Mouse (Mus musculus) hindbrain, embryonic 10.5 days (tissue): ENCODE data around the gene Cradd. TPM values are rescaled to one million over a fixed set of nuclear protein-coding genes. Genes with fewer than 3 reads are reported as not detected.

ENCODE experiments used
- DNase-seq: peaks from one replicate; pipeline ENCODE4 v3.0.0-alpha.2; 2017; ENCODE audit warnings: low spot score
- H3K27ac ChIP-seq: fragments of 300-500 bp; sonication (generic); 2 replicates; pipeline ENCODE4 v1.5.1; 2016; ENCODE audit warnings: mild to moderate bottlenecking, moderate library complexity
- H3K27me3 ChIP-seq: fragments of 300-500 bp; sonication (generic); 2 replicates; pipeline ENCODE4 v1.6.1; 2016; ENCODE audit warnings: mild to moderate bottlenecking; ENCODE audit not compliant: poor library complexity, insufficient read depth, severe bottlenecking
- H3K36me3 ChIP-seq: fragments of 300-500 bp; sonication (generic); 2 replicates; pipeline ENCODE4 v1.6.1; 2016; ENCODE audit warnings: mild to moderate bottlenecking, moderate library complexity
- H3K4me1 ChIP-seq: fragments of 300-500 bp; sonication (generic); replicated peaks from 2 replicates; pipeline ENCODE4 v1.6.1; 2016; ENCODE audit warnings: mild to moderate bottlenecking
- H3K4me3 ChIP-seq: fragments of 300-500 bp; sonication (generic); 2 replicates; pipeline ENCODE4 v1.5.1; 2016; ENCODE audit warnings: mild to moderate bottlenecking, moderate library complexity
- H3K9me3 ChIP-seq: fragments of 300-500 bp; sonication (generic); 2 replicates; pipeline ENCODE4 v1.6.1; 2016; ENCODE audit warnings: mild to moderate bottlenecking, moderate library complexity
- WGBS: fragments of 180-500 bp; shearing (Covaris S2); methylation state at CpG from one replicate; pipeline ENCODE4 v1.1.7; 2016; 5-methylcytosine and 5-hydroxymethylcytosine counted together
- polyA plus RNA-seq: library from polyadenylated mRNA; unstranded; fragments of >200 nt; fragmentation: Nextera tagmentation; extraction: Ambion mirVana; gene quantifications from 2 replicates; pipeline ENCODE4 v1.2.1, GENCODE M21; 2016

Cradd gene
- polyA plus RNA-seq, 1 experiment from 2014 or later = 13.3 TPM

DNA sequence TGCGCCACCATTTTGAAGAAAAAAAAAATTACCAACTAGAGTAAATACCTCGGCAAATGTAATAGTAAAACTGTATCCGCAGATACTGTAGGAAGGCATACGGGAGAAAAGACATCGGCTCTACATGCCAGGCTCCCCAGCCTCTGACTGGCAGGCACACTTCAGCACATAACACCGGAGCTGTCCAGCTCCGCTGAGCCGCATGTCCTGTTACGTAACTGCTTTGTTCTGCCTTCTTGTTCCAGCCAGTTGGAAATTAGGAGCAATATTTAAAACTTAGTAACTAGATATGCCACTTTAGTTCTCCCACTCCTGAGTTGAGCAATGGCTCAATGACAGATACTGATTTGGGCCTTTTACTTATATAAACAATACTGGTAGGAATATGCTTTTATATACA is 48.4 kb downstream of the Cradd start:
- peaks cover 3% of the 10 kb centered on the region; the same call in 1 of the 2 replicates for H3K9me3 ChIP-seq
- H3K4me3 ChIP-seq = no peak overlapping the region
- no peak for DNase-seq
- no peaks in the 10 kb centered on the region for H3K4me1 ChIP-seq
- H3K27ac ChIP-seq = no peak overlapping the region
- H3K36me3 ChIP-seq = 0 out of 2 replicates have a peak, but pooled peaks cover 4% of the 10 kb centered on the region
- WGBS = 89% methylated on average over 9 of the region's 9 CpGs
- H3K27me3 ChIP-seq = no peaks in the 10 kb centered on the region

DNA sequence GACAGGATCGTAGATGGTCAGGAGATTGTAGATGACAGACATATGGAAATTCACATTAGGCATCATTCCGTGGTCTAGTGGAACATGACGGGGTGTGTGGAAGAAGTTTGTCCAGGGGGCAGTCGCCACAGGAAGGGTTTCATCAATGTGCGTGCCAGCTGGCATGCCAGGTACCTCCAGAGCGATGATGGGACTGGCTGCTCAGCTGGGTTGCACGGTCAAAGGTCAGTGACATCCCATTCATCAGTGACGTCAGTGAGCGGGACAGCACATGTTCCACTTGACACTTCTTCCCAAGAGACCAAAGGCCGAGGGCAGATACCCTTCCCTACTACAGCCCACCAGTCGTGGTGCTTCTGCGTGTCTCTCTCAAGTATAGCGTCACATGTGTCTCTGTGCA is 50.7 kb downstream of the Cradd start:
- no peak for DNase-seq
- H3K27ac ChIP-seq = no peak overlapping the region
- H3K27me3 ChIP-seq = no peaks in the 10 kb centered on the region
- peaks cover 3% of the 10 kb centered on the region; the same call in 1 of the 2 replicates for H3K9me3 ChIP-seq
- no peaks in the 10 kb centered on the region for H3K4me1 ChIP-seq
- WGBS = 82% methylated on average over 13 of the region's 13 CpGs
- no peak overlapping the region for H3K4me3 ChIP-seq
- H3K36me3 ChIP-seq = 0 out of 2 replicates have a peak, but pooled peaks cover 4% of the 10 kb centered on the region

DNA sequence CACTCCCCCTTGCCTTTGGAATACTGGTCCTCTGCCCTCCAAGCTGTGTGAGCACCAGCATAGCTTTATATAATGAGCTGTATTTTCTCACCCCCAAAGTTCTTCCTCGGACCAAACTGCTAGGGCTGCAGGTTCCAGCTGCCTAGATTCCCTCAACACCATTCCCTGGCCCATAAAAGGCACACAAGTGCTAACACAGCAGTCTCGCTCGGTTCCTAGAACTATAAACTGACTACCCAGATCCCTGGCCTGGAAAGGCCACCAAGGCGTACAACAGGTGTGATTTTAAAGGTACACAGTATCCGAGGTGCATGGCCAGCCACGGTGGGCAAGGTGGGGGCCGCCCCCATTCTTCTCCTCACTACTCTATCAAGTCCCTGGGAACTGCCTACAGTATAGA is 54.8 kb downstream of the Cradd start:
- 0 out of 2 replicates have a peak, but pooled peaks cover 4% of the 10 kb centered on the region for H3K36me3 ChIP-seq
- no peak for DNase-seq
- 88% methylated on average over 7 of the region's 7 CpGs for WGBS

DNA sequence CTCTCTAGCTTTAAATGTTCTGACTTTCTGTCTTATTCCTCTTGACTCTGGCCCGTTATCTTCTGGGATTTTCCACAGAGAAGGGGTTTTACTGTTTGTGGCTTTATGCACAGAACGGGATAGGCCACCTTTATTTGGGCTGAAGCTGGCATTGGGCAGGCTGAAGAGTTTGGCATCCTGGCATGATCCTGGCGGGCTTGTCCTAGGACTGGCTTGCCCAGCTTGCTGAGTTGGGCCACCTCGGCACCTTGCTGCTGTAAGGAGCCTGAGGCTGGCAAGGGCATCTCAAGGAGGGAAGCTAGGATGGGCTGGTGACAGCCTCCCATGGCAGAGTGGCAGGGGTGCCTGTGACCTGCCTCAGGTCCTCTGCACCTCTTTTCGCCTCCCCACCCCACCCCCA is 55.6 kb downstream of the Cradd start:
- H3K4me1 ChIP-seq = peaks cover 40% of the 10 kb centered on the region
- 85% methylated on average over 5 of the region's 5 CpGs for WGBS
- peaks cover 3% of the 10 kb centered on the region; the same call in 1 of the 2 replicates for H3K9me3 ChIP-seq
- H3K27me3 ChIP-seq = peaks cover 27% of the 10 kb centered on the region
- 0 out of 2 replicates have a peak, but pooled peaks cover 4% of the 10 kb centered on the region for H3K36me3 ChIP-seq
- H3K4me3 ChIP-seq = no peak overlapping the region
- DNase-seq = no peak
- H3K27ac ChIP-seq = no peak overlapping the region

More for the DNA sequence above, 54.8 kb downstream of the Cradd start:
- Histone ChIP-seq H3K4me3 (no peak overlapping the region), H3K4me1 (peaks cover 37% of the 10 kb centered on the region), H3K27ac (no peak overlapping the region), H3K27me3 (peaks cover 19% of the 10 kb centered on the region), H3K9me3 (peaks cover 3% of the 10 kb centered on the region; the same call in 1 of the 2 replicates)

DNA sequence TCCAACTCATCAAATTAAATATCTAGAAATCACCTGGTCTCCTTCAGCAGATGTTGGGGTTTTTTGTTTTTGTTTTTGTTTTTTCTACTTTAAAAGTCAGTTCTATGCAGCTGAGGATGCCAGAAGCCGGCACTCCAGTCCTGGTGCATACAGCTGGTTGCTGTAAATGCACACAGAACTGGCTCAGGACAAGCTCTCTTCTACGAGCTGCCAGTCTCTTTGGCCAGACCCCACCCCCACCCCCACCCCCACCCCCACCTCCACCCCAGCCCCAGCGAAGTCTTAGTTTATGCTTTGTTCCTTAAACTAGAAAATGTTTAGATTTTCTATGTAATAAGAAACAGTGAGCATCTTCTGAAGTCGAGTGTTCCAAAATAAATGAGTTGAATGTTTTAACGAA is 57.0 kb downstream of the Cradd start:
- WGBS = 32% methylated on average over 5 of the region's 5 CpGs

DNA sequence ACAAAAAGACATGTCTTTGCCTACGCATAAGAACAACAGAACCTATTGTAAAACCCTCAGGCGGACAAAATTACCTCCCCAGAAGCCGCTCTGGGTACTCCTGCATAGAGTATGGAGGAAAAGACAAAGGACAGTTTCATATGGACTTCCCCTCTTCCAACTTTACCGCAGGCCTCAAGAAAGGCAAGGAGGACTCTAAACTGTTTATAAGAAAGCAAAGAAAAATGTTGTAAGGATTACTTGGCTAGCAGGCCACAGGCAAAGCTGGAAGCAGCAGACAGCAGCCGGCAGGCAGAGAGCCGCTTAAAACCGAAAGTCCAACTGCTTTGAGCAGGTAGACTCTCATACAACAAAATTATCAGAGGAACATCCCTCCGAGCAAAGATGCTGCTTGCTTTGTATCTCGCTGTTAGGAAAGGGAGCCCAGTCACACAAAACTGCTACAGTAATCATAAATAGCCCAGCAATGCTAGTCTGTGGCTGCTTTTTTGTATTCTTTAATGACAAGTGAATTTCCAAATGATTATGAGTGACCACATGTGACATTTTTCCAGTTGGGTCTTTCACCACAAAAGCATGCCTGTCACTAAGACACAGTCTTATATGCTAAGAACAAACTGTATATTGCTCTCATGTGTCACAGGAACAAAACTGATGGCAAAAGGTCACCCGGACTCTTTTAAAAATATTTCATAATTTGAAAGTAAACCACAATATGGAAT is 57.7 kb downstream of the Cradd start:
- Histone ChIP-seq H3K4me1 (peaks cover 53% of the 10 kb centered on the region), H3K27me3 (peaks cover 43% of the 10 kb centered on the region), H3K27ac (no peak overlapping the region), H3K9me3 (no peaks in the 10 kb centered on the region), H3K4me3 (0 out of 2 replicates have a peak overlapping the region, but pooled peaks have one; percentile 13), H3K36me3 (no peaks in the 10 kb centered on the region)
- DNase-seq = no peak
- WGBS = 36% methylated on average over 10 of the region's 10 CpGs

More for the DNA sequence above, 57.0 kb downstream of the Cradd start:
- Histone ChIP-seq H3K27me3 (peaks cover 39% of the 10 kb centered on the region), H3K27ac (no peak overlapping the region), H3K4me3 (no peak overlapping the region), H3K9me3 (no peaks in the 10 kb centered on the region), H3K36me3 (0 out of 2 replicates have a peak, but pooled peaks cover under 1% of the 10 kb centered on the region), H3K4me1 (peaks cover 53% of the 10 kb centered on the region)
- DNase-seq = no peak

DNA sequence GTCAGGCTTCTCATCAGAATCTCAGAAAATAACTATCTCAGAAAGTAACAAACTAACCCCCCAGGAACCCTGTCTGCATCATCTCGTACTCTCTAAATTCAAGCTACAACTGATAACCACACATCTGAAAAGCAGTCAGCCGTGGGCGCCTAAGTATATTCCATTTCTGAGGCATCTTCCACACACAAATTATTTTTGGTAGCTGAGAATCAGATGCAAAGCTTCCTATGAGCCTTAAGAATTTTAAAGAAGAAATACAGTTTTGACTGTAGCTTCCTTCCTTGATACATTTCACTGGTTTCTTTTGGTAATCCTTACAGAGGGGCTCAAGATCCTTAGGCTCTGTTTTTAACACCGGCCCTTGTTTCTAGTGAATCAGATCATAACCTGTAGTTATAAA is 58.4 kb downstream of the Cradd start:
- H3K27me3 ChIP-seq = peaks cover 43% of the 10 kb centered on the region

DNA sequence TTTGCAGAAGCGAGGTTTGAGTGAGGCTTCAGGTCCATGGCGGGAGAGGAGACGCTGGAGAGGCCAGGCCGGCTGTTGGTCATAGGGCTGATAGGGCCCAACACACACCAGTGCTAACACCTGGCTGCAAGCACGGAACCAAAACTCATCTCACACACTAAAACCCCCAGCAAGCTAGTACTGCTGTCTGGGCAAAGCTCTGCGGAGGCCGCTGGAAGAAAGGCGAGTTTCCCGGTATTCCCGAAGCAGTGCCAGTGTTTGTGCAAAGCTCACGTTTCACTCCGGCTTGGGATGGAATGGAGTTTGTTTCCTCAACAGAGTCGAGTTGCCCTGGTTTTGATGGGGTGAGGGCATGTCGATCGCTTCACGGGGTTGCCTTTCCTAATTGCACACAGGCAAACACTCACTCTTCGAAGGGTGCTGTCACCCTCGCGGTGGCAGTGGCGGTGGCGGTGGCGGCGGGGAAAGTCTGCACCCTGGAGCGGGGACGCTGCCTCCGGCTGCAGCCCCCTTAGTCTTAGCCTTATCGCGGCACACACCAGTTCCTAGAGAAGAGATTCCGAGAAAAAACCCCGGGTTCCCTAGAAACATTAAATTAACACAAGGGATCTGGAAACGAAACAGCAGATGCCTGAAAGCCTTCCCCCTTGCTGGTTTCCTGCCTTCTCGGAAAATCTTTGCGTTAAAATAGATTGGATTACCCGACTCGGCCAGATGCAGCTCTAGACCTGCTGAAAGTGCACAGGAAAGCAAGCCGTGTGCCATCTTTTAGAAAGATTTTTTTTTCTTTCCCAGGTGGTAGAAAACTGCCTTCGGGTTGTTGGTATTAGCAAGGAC is 59.2 kb downstream of the Cradd start:
- WGBS = 2% methylated on average over 37 of the region's 37 CpGs
- Histone ChIP-seq H3K4me3 (peak overlapping the region; percentile 57), H3K36me3 (no peaks in the 10 kb centered on the region), H3K27me3 (peaks cover 43% of the 10 kb centered on the region), H3K9me3 (no peaks in the 10 kb centered on the region), H3K27ac (peak overlapping the region; percentile 74), H3K4me1 (peaks cover 53% of the 10 kb centered on the region)
- peak; percentile 69 for DNase-seq

More for the DNA sequence above, 58.4 kb downstream of the Cradd start:
- no peaks in the 10 kb centered on the region for H3K9me3 ChIP-seq
- DNase-seq = no peak
- H3K4me3 ChIP-seq = 0 out of 2 replicates have a peak overlapping the region, but pooled peaks have one; percentile 13
- no peak overlapping the region for H3K27ac ChIP-seq
- no peaks in the 10 kb centered on the region for H3K36me3 ChIP-seq
- H3K4me1 ChIP-seq = peaks cover 53% of the 10 kb centered on the region
- 43% methylated on average over 4 of the region's 4 CpGs for WGBS

DNA sequence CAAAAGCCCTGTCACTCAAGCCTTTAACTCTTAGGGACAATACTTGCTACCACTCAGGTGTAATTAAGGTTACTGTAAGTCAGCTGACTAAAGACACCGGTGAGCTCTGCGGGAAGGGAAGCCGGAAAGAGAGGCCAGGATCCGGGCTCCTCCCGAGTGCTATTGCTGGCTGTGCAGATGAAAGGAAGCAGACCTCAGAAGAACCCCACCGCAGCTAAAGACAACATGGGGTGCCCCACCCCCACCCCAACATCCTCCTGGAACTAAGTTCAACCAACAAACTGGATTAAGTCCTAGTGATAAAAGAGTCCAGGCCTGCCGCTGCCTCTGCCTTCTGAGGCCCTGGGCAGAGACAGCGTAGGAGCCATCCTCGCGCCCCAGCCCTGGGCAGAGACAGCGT is 61.5 kb downstream of the Cradd start:
- no peak for DNase-seq
- 8% methylated on average over 11 of the region's 11 CpGs for WGBS
- H3K9me3 ChIP-seq = no peaks in the 10 kb centered on the region
- H3K4me3 ChIP-seq = no peak overlapping the region
- H3K4me1 ChIP-seq = peaks cover 59% of the 10 kb centered on the region
- H3K36me3 ChIP-seq = no peaks in the 10 kb centered on the region
- H3K27ac ChIP-seq = peak overlapping the region; percentile 3; the same call in 1 of the 2 replicates
- peaks cover 43% of the 10 kb centered on the region for H3K27me3 ChIP-seq

DNA sequence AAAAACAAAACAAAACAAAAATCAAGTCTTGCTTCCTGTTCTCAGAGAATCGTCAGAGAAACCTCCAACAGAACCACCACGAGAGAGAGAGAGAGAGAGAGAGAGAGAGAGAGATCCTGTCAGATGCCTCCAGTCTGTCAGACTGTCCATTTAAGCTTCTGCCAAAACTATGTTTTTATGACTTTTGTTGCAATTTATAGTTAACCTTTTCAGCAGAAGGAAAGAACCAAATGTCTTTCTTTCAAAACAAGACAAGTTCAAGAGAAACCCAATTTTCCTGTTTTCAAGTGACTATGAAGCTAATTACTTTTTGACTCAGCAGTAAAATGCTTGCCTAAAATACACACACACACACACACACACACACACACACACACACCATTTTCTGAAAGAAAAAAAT is 62.7 kb downstream of the Cradd start:
- no peaks in the 10 kb centered on the region for H3K36me3 ChIP-seq
- H3K27me3 ChIP-seq = peaks cover 40% of the 10 kb centered on the region
- no peak overlapping the region for H3K4me3 ChIP-seq
- no peaks in the 10 kb centered on the region for H3K9me3 ChIP-seq
- no peak for DNase-seq
- WGBS = 31% methylated on average over 2 of the region's 2 CpGs
- no peak overlapping the region for H3K27ac ChIP-seq
- peaks cover 57% of the 10 kb centered on the region for H3K4me1 ChIP-seq

DNA sequence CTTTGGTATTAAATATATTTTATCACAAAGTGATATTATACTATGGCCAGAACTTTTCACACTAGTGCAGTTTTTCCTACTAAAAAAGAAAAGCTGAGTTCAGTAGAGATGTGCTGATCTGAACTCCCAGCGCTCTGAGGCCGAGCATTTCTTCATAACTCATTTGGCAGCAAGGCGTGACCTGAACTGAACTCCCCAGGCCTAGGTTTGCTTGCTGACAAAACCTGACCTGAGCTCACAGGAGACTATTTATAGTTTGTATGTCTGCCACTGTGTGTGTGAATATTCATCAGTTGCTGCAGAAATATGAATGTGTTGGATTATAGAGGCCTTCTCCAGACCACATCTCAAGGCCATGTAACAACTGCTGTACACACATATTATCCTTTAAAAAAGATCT is 63.5 kb downstream of the Cradd start:
- Histone ChIP-seq H3K36me3 (no peaks in the 10 kb centered on the region), H3K4me3 (no peak overlapping the region), H3K9me3 (no peaks in the 10 kb centered on the region), H3K4me1 (peaks cover 57% of the 10 kb centered on the region), H3K27ac (no peak overlapping the region), H3K27me3 (peaks cover 31% of the 10 kb centered on the region)
- WGBS = 82% methylated on average over 3 of the region's 3 CpGs
- DNase-seq = no peak

DNA sequence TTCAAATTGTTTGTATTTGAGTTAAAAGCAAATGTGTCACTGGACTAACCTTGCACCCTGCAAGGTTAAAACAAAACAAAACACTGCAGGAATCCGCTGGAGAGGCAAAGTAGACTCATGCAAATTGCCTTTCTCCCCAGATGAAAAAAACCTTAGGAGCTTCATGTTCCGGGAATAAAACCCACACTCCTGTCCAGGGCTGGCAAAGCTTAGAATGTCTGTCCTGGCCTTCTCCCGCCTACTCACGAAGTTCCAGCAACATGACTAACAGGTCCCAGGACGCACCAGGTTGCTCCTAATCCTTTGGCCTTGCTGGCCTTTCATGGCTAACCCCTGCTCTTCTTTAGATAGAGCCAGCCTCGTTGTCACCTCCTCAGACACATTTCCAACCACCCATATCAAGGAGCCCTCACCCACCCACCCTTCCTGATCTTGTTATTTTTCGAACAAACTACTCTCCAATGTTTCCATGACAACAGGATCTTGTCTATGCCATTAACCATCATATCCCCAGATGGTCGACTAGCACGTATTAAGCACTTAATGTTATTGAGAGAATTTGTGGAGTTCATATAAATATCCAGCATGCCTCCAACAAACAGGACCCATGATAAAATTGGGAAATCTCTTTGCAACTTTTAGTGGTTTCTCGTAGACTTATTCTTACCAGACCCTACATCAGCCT is 65.3 kb downstream of the Cradd start:
- Histone ChIP-seq H3K9me3 (no peaks in the 10 kb centered on the region), H3K4me1 (peaks cover 57% of the 10 kb centered on the region)

More for the DNA sequence above, 65.3 kb downstream of the Cradd start:
- DNase-seq = no peak
- WGBS = 69% methylated on average over 10 of the region's 10 CpGs
- Histone ChIP-seq H3K27me3 (peaks cover 18% of the 10 kb centered on the region), H3K4me3 (no peak overlapping the region), H3K36me3 (no peaks in the 10 kb centered on the region), H3K27ac (no peak overlapping the region)
